In the genomic region with DNA sequence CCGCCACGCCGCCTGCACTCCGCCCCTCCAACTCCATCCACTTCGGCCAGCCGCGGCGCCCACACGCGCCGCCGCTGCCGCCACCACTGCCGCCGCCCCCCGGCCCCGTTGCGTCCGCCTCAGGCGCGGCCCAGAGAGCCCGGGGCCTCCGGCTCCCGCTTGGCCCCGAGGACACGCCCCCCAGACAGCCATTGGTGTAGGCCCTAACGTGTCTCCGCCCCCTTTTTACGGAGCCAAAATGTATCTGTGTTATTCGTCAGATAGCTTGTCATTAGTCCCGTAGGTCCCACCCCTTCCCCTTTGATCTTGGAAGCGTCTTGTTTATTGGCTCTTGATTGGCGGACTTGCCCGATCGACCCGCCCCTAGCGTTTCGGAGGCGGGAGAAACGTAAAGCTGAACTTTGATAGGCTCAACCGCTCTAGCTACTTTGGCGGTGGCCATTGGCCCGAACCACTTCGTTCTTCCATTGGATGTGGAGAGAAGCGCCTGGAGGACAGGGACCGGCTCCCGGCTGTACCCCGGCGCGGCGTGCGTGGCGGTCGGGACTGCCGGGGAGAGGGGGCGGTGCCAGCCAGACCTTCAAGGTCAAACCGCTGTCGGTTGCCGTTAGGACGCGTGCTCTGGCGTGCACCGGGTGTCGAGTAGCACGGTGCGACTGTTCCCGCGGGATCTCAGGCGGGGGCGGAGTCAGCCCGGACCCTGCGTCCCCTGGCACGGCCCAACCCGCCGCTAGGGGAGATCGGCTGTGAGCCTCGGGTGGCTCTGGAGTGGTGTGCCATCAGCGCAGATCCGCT, we compare ENCODE assay signal across 7 mouse cellular contexts. TPM values are rescaled to one million over a fixed set of nuclear protein-coding genes. Genes with fewer than 3 reads are reported as not detected.
DNase-seq lines count a peak whose midpoint lies in the region; ATAC-seq lines count a peak whose summit lies in the region.

A gene (minus strand): TSS at position 152 of the 795 bp plus-strand sequence.

- peak within 1 kb of the TSS; percentile 77 for H3K4me2 ChIP-seq in intestine, embryonic 16.5 days (ENCODE audit: low read depth, low read length)
- peak within 1 kb of the TSS; percentile 92 for H3K4me2 ChIP-seq in midbrain, embryonic 11.5 days

- H3K27ac ChIP-seq in intestine, embryonic 16.5 days (ENCODE audit: low read length): peak within 1 kb of the TSS; percentile 99
- H3K27ac ChIP-seq in midbrain, embryonic 11.5 days (ENCODE audit: low read depth, low read length): peak within 1 kb of the TSS; percentile 94

- peak; percentile 96 for ATAC-seq in intestine, embryonic 16.5 days
- ATAC-seq in midbrain, embryonic 11.5 days (ENCODE audit: low FRiP score): peak; percentile 97

- H3K36me3 ChIP-seq in intestine, embryonic 16.5 days (ENCODE audit: control insufficient read depth, insufficient read depth, low read length): no peaks in the 10 kb centered on the region
- no peaks in the 10 kb centered on the region for H3K36me3 ChIP-seq in midbrain, embryonic 11.5 days (ENCODE audit: control insufficient read depth, insufficient read depth, low read length)

- DNase-seq in adrenal gland, adult 8-10 months: peak; percentile 99
- peak; percentile 98 for DNase-seq in embryo, embryonic 9.5 days (ENCODE audit: extremely low spot score)
- DNase-seq in gastrocnemius, postnatal 4 days (ENCODE audit: low spot score in 2 of 2): peak; percentile 89 to 97
- peak; percentile 98 to 99 for DNase-seq in left cerebral cortex, postnatal 36 days (ENCODE audit: low spot score in 2 of 2)
- DNase-seq in midbrain, embryonic 11.5 days (ENCODE audit: low spot score, missing footprints): peak; percentile 99
- DNase-seq in skeletal muscle tissue, adult 2 months (ENCODE audit: low read depth, low spot score): peak; percentile 99

- H3K4me3 ChIP-seq in intestine, embryonic 16.5 days (ENCODE audit: low read length): peak within 1 kb of the TSS; percentile 96
- peak within 1 kb of the TSS; percentile 97 for H3K4me3 ChIP-seq in midbrain, embryonic 11.5 days (ENCODE audit: low read depth, low read length)

- peak within 1 kb of the TSS; percentile 92 for H3K9ac ChIP-seq in intestine, embryonic 16.5 days (ENCODE audit: low read depth, low read length)
- peak within 1 kb of the TSS; percentile 86 for H3K9ac ChIP-seq in midbrain, embryonic 11.5 days (ENCODE audit: low read length)

- no peaks in the 10 kb centered on the region for H3K27me3 ChIP-seq in intestine, embryonic 16.5 days (replicated peaks; ENCODE audit: control insufficient read depth, insufficient read depth, low read length)
- no peaks in the 10 kb centered on the region for H3K27me3 ChIP-seq in midbrain, embryonic 11.5 days (ENCODE audit: control insufficient read depth, insufficient read depth, low read length)

- WGBS in intestine, embryonic 16.5 days: under 1% methylated on average over 76 of the region's 79 CpGs
- under 1% methylated on average over 75 of the region's 79 CpGs for WGBS in midbrain, embryonic 11.5 days

- intact Hi-C loops in left cerebral cortex, postnatal 36 days (cut with DNase I): loop anchor here (2.0 kb wide), 1 partner anchor 14 kb away; a partner anchor contains a TSS

- H3K9me3 ChIP-seq in intestine, embryonic 16.5 days (ENCODE audit: control insufficient read depth, low read length): no peaks in the 10 kb centered on the region
- H3K9me3 ChIP-seq in midbrain, embryonic 11.5 days (ENCODE audit: control insufficient read depth, low read length): no peaks in the 10 kb centered on the region

- H3K4me1 ChIP-seq in intestine, embryonic 16.5 days (ENCODE audit: control insufficient read depth, insufficient read depth, low read length): peaks cover 32% of the 10 kb centered on the region
- peaks cover 14% of the 10 kb centered on the region for H3K4me1 ChIP-seq in midbrain, embryonic 11.5 days (ENCODE audit: control insufficient read depth, insufficient read depth, low read length)

RNA-seq across cellular contexts. Expression of the gene that starts here (rescaled TPM):
- 100 to 1,000 TPM in 1 of 4 experiments, 10 to 100 TPM in 3; 78.4 to 112 (median 83.7) TPM for total RNA-seq in adrenal gland, adult 8-10 months (2022)
- total RNA-seq in gastrocnemius, postnatal 4 days (2021): 10 to 100 TPM; 20.9 to 24.8 TPM
- 19.5 and 20.0 TPM in 2 replicates for polyA plus RNA-seq in intestine, embryonic 16.5 days (2015; fragmentation: Nextera tagmentation; extraction: Ambion mirVana)
- total RNA-seq in left cerebral cortex, postnatal 36 days (2021): 10 to 100 TPM; 39.2 to 39.9 TPM
- 7.6 and 9.7 TPM in 2 replicates for polyA plus RNA-seq in midbrain, embryonic 11.5 days (2014; fragmentation: Nextera tagmentation; extraction: Ambion mirVana)

Comparison
In these comparisons a context has a peak if more than half of its experiments do, and no peak if none do; other contexts are left out.
1. Peak in every context shown above with its lines: DNase-seq, ATAC-seq, H3K4me3 ChIP-seq and H3K27ac ChIP-seq.